Comparison of ENCODE assay signal across 8 mouse cellular contexts in the genomic region with DNA sequence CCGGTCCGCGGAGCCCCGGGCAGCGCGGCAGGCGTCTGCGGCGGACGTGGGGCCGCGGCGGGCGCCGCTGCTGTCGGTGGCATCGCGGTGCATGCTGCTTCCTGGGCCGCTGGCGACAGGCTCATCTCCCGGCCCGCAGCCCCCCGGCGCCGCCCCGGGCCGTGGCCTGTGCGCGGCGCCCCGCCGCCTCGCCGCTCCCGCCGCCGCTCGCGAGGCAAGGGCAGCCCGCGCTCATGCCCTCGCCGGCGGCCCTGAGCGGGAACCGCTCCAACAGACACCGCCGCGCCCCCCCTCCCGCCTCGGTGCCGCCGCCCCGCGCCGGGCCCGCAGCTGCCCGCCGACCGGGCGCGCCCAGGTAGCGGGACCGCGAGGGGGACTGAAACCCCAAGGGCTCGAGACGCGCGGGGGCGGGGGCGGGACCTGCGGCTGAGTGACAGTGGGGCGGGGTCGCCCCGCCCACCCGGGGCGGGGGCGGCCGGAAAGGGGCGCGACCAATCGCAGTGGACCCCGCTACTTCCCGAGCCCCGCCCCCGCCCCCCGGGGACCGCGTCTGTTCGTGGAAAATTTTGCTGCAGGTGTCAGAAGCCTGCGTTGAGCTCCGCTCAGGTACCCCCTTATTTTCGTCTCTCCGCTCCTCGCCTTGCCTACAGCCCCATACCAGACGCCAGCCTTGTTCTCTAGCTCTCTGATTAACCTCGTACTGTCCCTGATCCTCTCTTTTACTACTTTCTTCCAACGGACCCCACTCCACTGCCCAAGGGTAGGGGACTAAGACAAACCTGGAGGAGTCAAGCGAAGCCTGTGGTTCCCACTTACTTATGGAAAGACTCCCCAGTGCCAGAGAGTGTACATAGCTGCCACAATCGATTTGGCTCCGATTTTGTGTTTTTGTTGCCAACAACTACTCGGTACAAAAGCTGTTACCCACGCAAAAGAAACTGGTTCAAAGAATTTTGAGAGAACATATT. TPM values are rescaled to one million over a fixed set of nuclear protein-coding genes. Genes with fewer than 3 reads are reported as not detected.
DNase-seq lines count a peak whose midpoint lies in the region; ATAC-seq lines count a peak whose summit lies in the region.

A gene (minus strand): TSS at position 96 of the 968 bp plus-strand sequence.

- no peaks in the 10 kb centered on the region for H3K9me3 ChIP-seq in hindbrain, embryonic 16.5 days (ENCODE audit: control insufficient read depth, low read length)

- H3K27ac ChIP-seq in hindbrain, embryonic 16.5 days (ENCODE audit: low read depth, low read length) = peak within 1 kb of the TSS; percentile 87

- H3K36me3 ChIP-seq in hindbrain, embryonic 16.5 days (ENCODE audit: control insufficient read depth, insufficient read depth, low read length) = no peaks in the 10 kb centered on the region

- DNase-seq in ZHBTc4 (ENCODE audit: low read depth, low spot score) = peak; percentile 87
- DNase-seq in cerebellum, postnatal 36 days = peak; percentile 97 to 99
- peak; percentile 83 for DNase-seq in gastrocnemius, adult 18-20 months (ENCODE audit: low spot score)
- DNase-seq in left cerebral cortex, postnatal 10 days (ENCODE audit: extremely low spot score in 1 of 2, low spot score in 2 of 2) = peak; percentile 64 to 91
- DNase-seq in right cerebral cortex, postnatal 14 days = peak; percentile 81
- peak; percentile 81 for DNase-seq in urinary bladder, postnatal 25 days (ENCODE audit: low spot score)

- H3K27me3 ChIP-seq in hindbrain, embryonic 16.5 days (replicated peaks; ENCODE audit: control insufficient read depth, insufficient read depth, low read length) = peaks cover 2% of the 10 kb centered on the region

- peak within 1 kb of the TSS; percentile 77 for H3K4me2 ChIP-seq in hindbrain, embryonic 16.5 days (ENCODE audit: low read length)

- intact Hi-C loops in left cerebral cortex, postnatal 10 days (cut with DNase I) = loop anchor here (10.0 kb wide), 1 partner anchor 148 kb away; a partner anchor contains a TSS

- peak within 1 kb of the TSS; percentile 91 for H3K9ac ChIP-seq in hindbrain, embryonic 16.5 days (ENCODE audit: low read depth, low read length)

- peak within 1 kb of the TSS; percentile 90 for H3K4me3 ChIP-seq in hindbrain, embryonic 16.5 days (ENCODE audit: low read length)

- WGBS in hindbrain, embryonic 16.5 days = 3% methylated on average over 75 of the region's 103 CpGs

- peaks cover 16% of the 10 kb centered on the region for H3K4me1 ChIP-seq in hindbrain, embryonic 16.5 days (ENCODE audit: control insufficient read depth, insufficient read depth, low read depth, low read length)

- ATAC-seq in hindbrain, embryonic 16.5 days = peak; percentile 89
- ATAC-seq in megakaryocyte progenitor cell, adult 5-6 weeks (replicated peaks; ENCODE audit: poor library complexity) = peak; percentile 86

RNA-seq across cellular contexts. Expression of the gene that starts here (rescaled TPM):
- total RNA-seq in gastrocnemius, adult 18-20 months (2021) = 1 to 10 TPM; 5.8 to 7.4 TPM
- polyA plus RNA-seq in hindbrain, embryonic 16.5 days (2015; fragmentation: Nextera tagmentation; extraction: Ambion mirVana) = 9.8 and 10.9 TPM in 2 replicates
- total RNA-seq in left cerebral cortex, postnatal 10 days (2021) = 10 to 100 TPM; 38.2 to 42.7 TPM
- total RNA-seq in megakaryocyte progenitor cell, adult 5-6 weeks (2015) = 11.7 and 11.9 TPM in 2 replicates
- 8.9 and 9.7 TPM in 2 replicates for total RNA-seq in megakaryocyte progenitor cell, adult 5-6 weeks (2017)

Comparison
In these comparisons a context has a peak if more than half of its experiments do, and no peak if none do; other contexts are left out.
1. Peak in every context shown above with its lines: DNase-seq, ATAC-seq, H3K4me3 ChIP-seq and H3K27ac ChIP-seq.